Mouse (Mus musculus): ENCODE data around the gene Adrb1. TPM values are rescaled to one million over a fixed set of nuclear protein-coding genes. Genes with fewer than 3 reads are reported as not detected.
"Not testable (repeated sequence)": the region's sequence is repeated elsewhere in the genome, so short reads cannot be mapped to it uniquely, and the experiment has no call there.

Gene Adrb1
- polyA plus RNA-seq, 1 experiment from 2014 or later, result 0.75 TPM

- peaks cover 16% of the 10 kb centered on the region for H3K4me1 ChIP-seq (replicated peaks)
- H3K27ac ChIP-seq; H3K4me2 ChIP-seq (replicated peaks); ATAC-seq; H3K9me3 ChIP-seq; H3K4me3 ChIP-seq (replicated peaks); H3K9ac ChIP-seq; H3K36me3 ChIP-seq; H3K27me3 ChIP-seq (replicated peaks): not testable (repeated sequence)
- WGBS, result 94% methylated on average over 7 of the region's 7 CpGs
Observed at GRCm38 (mm10) chr19:56778532-56778931, 56.5 kb downstream of the Adrb1 start.

Other genes with a start within 250 kb of the Adrb1 start
- 22.4 and 25.1 TPM in 2 replicates for gene Dclre1a, start 174.0 kb upstream of the Adrb1 start, polyA plus RNA-seq (2015; fragmentation: Nextera tagmentation; extraction: Ambion mirVana)
- 14.1 and 15.9 TPM in 2 replicates for gene Nhlrc2, start 173.9 kb upstream of the Adrb1 start, polyA plus RNA-seq (2015; fragmentation: Nextera tagmentation; extraction: Ambion mirVana)
- 15.6 and 19.2 TPM in 2 replicates for gene Ccdc186, start 100.0 kb downstream of the Adrb1 start, polyA plus RNA-seq (2015; fragmentation: Nextera tagmentation; extraction: Ambion mirVana)
- gene Tdrd1, start 104.0 kb downstream of the Adrb1 start, polyA plus RNA-seq (2015; fragmentation: Nextera tagmentation; extraction: Ambion mirVana), result 0.98 and 1.2 TPM in 2 replicates
- 0.90 and 1.0 TPM in 2 replicates for gene Vwa2, start 152.1 kb downstream of the Adrb1 start, polyA plus RNA-seq (2015; fragmentation: Nextera tagmentation; extraction: Ambion mirVana)

Measured in intestine, embryonic 15.5 days (tissue).